ENCODE assay signal across 8 mouse cellular contexts in genomic region chr11:117266906-117267721, GRCm38 (mm10).
A peak's percentile ranks its signal among the peaks of the same experiment; 100 is the strongest.
DNase-seq lines count a peak whose midpoint lies in the region; ATAC-seq lines count a peak whose summit lies in the region.

No protein-coding gene starts in this region.

- H3K27ac ChIP-seq in embryonic facial prominence, embryonic 12.5 days = peak overlapping the region; percentile 96
- H3K27ac ChIP-seq in limb, embryonic 11.5 days (replicated peaks; ENCODE audit: low read depth, low read length) = peak overlapping the region; percentile 96
- H3K27ac ChIP-seq in midbrain, embryonic 11.5 days (ENCODE audit: low read depth, low read length) = peak overlapping the region; percentile 76

- 0 out of 2 replicates have a peak, but pooled peaks cover 7% of the 10 kb centered on the region for H3K36me3 ChIP-seq in embryonic facial prominence, embryonic 12.5 days
- H3K36me3 ChIP-seq in limb, embryonic 11.5 days (ENCODE audit: control insufficient read depth, insufficient read depth, low read length) = no peaks in the 10 kb centered on the region
- H3K36me3 ChIP-seq in midbrain, embryonic 11.5 days (ENCODE audit: control insufficient read depth, insufficient read depth, low read length) = no peaks in the 10 kb centered on the region

- H3K9me3 ChIP-seq in embryonic facial prominence, embryonic 12.5 days = no peaks in the 10 kb centered on the region
- no peaks in the 10 kb centered on the region for H3K9me3 ChIP-seq in limb, embryonic 11.5 days (ENCODE audit: control insufficient read depth, low read length)
- H3K9me3 ChIP-seq in midbrain, embryonic 11.5 days (ENCODE audit: control insufficient read depth, low read length) = no peaks in the 10 kb centered on the region

- intact Hi-C loops in heart, postnatal 14 days (cut with DNase I) = loop anchor here (1.0 to 2.0 kb wide), 2 partner anchors 26 to 91 kb away; no protein-coding TSS in a partner anchor

- no peaks in the 10 kb centered on the region for H3K27me3 ChIP-seq in embryonic facial prominence, embryonic 12.5 days
- no peaks in the 10 kb centered on the region for H3K27me3 ChIP-seq in limb, embryonic 11.5 days (ENCODE audit: control insufficient read depth, insufficient read depth, low read length)
- H3K27me3 ChIP-seq in midbrain, embryonic 11.5 days (ENCODE audit: control insufficient read depth, insufficient read depth, low read length) = peaks cover 2% of the 10 kb centered on the region; the same call in 1 of the 2 replicates

- H3K4me3 ChIP-seq in embryonic facial prominence, embryonic 12.5 days = peak overlapping the region; percentile 85
- peak overlapping the region; percentile 95 for H3K4me3 ChIP-seq in limb, embryonic 11.5 days (ENCODE audit: low read depth, low read length)
- H3K4me3 ChIP-seq in midbrain, embryonic 11.5 days (ENCODE audit: low read depth, low read length) = peak overlapping the region; percentile 71

- WGBS in embryonic facial prominence, embryonic 12.5 days = under 1% methylated on average over 37 of the region's 37 CpGs
- 0% methylated on average over 37 of the region's 37 CpGs for WGBS in limb, embryonic 11.5 days
- under 1% methylated on average over 37 of the region's 37 CpGs for WGBS in midbrain, embryonic 11.5 days

- peak overlapping the region; percentile 72 for H3K4me2 ChIP-seq in embryonic facial prominence, embryonic 12.5 days (replicated peaks)
- peak overlapping the region; percentile 68 for H3K4me2 ChIP-seq in limb, embryonic 11.5 days (ENCODE audit: low read depth, severe bottlenecking)
- peak overlapping the region; percentile 79 for H3K4me2 ChIP-seq in midbrain, embryonic 11.5 days

- peak; percentile 71 for DNase-seq in 3134 (ENCODE audit: extremely low read depth, insufficient read length, low spot score)
- peak; percentile 82 for DNase-seq in ES-CJ7 (ENCODE audit: low read depth, low spot score)
- peak; percentile 69 to 73 for DNase-seq in heart, postnatal 14 days
- peak; percentile 89 for DNase-seq in limb, embryonic 11.5 days (ENCODE audit: low spot score)
- DNase-seq in midbrain, embryonic 11.5 days (ENCODE audit: low spot score, missing footprints) = peak; percentile 98
- peak; percentile 83 for DNase-seq in testis, postnatal 10 days (ENCODE audit: low spot score)

- ATAC-seq in embryonic facial prominence, embryonic 12.5 days (ENCODE audit: insufficient number of reproducible peaks, insufficient read depth, low FRiP score, low TSS enrichment) = peak; percentile 68
- ATAC-seq in limb, embryonic 11.5 days (ENCODE audit: insufficient number of reproducible peaks, low FRiP score, low TSS enrichment, low read depth) = peak; percentile 71
- peak; percentile 80 for ATAC-seq in midbrain, embryonic 11.5 days (ENCODE audit: low FRiP score)
- no peak for ATAC-seq in erythroid progenitor cell, adult 5-6 weeks (replicated peaks; ENCODE audit: low FRiP score, poor library complexity, severe bottlenecking)

- H3K9ac ChIP-seq in embryonic facial prominence, embryonic 12.5 days = peak overlapping the region; percentile 90
- peak overlapping the region; percentile 94 for H3K9ac ChIP-seq in limb, embryonic 11.5 days (ENCODE audit: low read length)
- H3K9ac ChIP-seq in midbrain, embryonic 11.5 days (ENCODE audit: low read length) = peak overlapping the region; percentile 88

- peaks cover 69% of the 10 kb centered on the region for H3K4me1 ChIP-seq in embryonic facial prominence, embryonic 12.5 days
- peaks cover 53% of the 10 kb centered on the region for H3K4me1 ChIP-seq in limb, embryonic 11.5 days (ENCODE audit: control insufficient read depth, insufficient read depth, low read length)
- peaks cover 42% of the 10 kb centered on the region for H3K4me1 ChIP-seq in midbrain, embryonic 11.5 days (ENCODE audit: control insufficient read depth, insufficient read depth, low read length)
